Mouse (Mus musculus): ENCODE measurements around the gene Cstb.
A peak's percentile ranks its signal among the peaks of the same experiment; 100 is the strongest.

Cstb gene

GRCm38 (mm10) chr10:78461767-78462166 lies 36.3 kb downstream of the Cstb start:
- DNase-seq (ENCODE audit: low spot score) = no peak

GRCm38 (mm10) chr10:78462945-78463768 lies 37.7 kb downstream of the Cstb start:
- no peak for DNase-seq (ENCODE audit: low spot score)

GRCm38 (mm10) chr10:78463769-78464167 lies 38.3 kb downstream of the Cstb start:
- DNase-seq (ENCODE audit: low spot score) = no peak

- no peak for DNase-seq (ENCODE audit: low spot score)
Observed at GRCm38 (mm10) chr10:78464201-78464791, 38.8 kb downstream of the Cstb start.

GRCm38 (mm10) chr10:78464792-78465207 lies 39.3 kb downstream of the Cstb start, which contains the start of gene Pdxk:
Pdxk (minus strand) TSS chr10:78464975.
- DNase-seq (ENCODE audit: low spot score) = peak; percentile 85

- no peak for DNase-seq (ENCODE audit: low spot score)
Observed at GRCm38 (mm10) chr10:78465472-78465871, 40.0 kb downstream of the Cstb start.

GRCm38 (mm10) chr10:78466647-78467046 lies 41.2 kb downstream of the Cstb start:
- DNase-seq (ENCODE audit: low spot score) = no peak

- no peak for DNase-seq (ENCODE audit: low spot score)
Observed at GRCm38 (mm10) chr10:78467761-78468310, 42.4 kb downstream of the Cstb start.

- DNase-seq (ENCODE audit: low spot score) = no peak
Observed at GRCm38 (mm10) chr10:78470582-78471313, 45.3 kb downstream of the Cstb start.

GRCm38 (mm10) chr10:78472046-78472445 lies 46.6 kb downstream of the Cstb start:
- no peak for DNase-seq (ENCODE audit: low spot score)

- DNase-seq (ENCODE audit: low spot score) = no peak
Observed at GRCm38 (mm10) chr10:78473434-78473833, 48.0 kb downstream of the Cstb start.

- DNase-seq (ENCODE audit: low spot score) = no peak
Observed at GRCm38 (mm10) chr10:78474759-78475158, 49.3 kb downstream of the Cstb start.

GRCm38 (mm10) chr10:78476821-78477220 lies 51.4 kb downstream of the Cstb start:
- no peak for DNase-seq (ENCODE audit: low spot score)
